Mouse (Mus musculus): ENCODE data around the gene Acbd7. TPM values are rescaled to one million over a fixed set of nuclear protein-coding genes. Genes with fewer than 3 reads are reported as not detected.

The Acbd7 gene
- total RNA-seq, 4 experiments from 2014 or later: 0.95 to 2.4 (median 1.5) TPM

DNA sequence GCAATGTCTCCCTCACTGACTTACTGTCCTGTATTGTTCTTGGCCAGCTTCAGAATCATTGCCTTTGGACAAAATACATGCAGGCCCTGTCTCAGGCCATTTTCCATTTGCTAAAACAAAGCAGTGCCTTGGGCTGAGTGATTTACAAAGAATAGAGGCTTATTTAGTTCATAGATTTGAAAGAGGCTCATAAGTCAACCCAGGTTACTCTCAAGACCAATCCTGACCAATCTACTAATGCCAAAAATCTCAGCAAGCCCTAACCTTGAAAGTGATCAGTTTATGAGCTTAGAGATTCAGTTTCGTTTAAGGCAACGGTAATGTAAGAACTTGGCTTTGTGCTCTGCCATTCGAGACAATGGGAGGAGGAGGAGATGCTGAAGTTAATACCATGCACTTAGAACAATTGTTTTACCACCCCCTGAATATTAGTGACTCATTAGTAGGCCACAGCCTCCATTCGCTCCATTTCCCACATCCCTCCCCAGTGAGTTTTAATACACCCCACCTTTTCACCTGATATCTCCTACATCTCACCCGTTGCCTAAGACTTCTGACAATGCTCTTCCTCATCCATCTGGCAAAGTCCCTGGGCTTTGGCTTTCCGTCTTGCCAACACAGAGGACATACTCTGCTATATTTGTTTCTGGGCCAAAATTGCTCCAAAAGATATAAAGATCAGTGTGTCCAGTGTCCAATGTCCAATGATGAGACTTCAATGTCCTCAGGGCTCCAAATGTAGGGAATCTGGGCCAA, 51.3 kb downstream of the Acbd7 start:
- DNase-seq (ENCODE audit: low spot score): no peak

Other genes starting within 250 kb of the Acbd7 start
- 10 to 100 TPM; 12.1 to 16.7 (median 14.0) TPM for gene Fam171a1, start 221.9 kb upstream of the Acbd7 start, total RNA-seq (2022)
- gene Nmt2, start 52.0 kb upstream of the Acbd7 start, total RNA-seq (2022): 1 to 10 TPM; 7.2 to 9.2 (median 7.6) TPM
- gene Rpp38, start 3.5 kb upstream of the Acbd7 start, total RNA-seq (2022): 1 to 10 TPM; 4.6 to 6.3 (median 5.3) TPM
- gene Olah, start 61.0 kb downstream of the Acbd7 start, total RNA-seq (2022): not detected
- 1 to 10 TPM; 1.0 to 5.4 (median 2.0) TPM for gene Meig1, start 86.5 kb downstream of the Acbd7 start, total RNA-seq (2022)
- gene Dclre1c, start 88.0 kb downstream of the Acbd7 start, total RNA-seq (2022): 1 to 10 TPM; 2.4 to 3.8 (median 3.3) TPM
- 1 to 10 TPM in 2 of 4 experiments, under 1 TPM in 2; 0.56 to 1.5 (median 1.0) TPM for gene Suv39h2, start 138.9 kb downstream of the Acbd7 start, total RNA-seq (2022)
- 1 to 10 TPM in 3 of 4 experiments, under 1 TPM in 1; 0.98 to 1.4 (median 1.2) TPM for gene Gm45902, start 176.6 kb downstream of the Acbd7 start, total RNA-seq (2022)
- gene Hspa14, start 176.6 kb downstream of the Acbd7 start, total RNA-seq (2022): 10 to 100 TPM; 19.8 to 24.0 (median 22.2) TPM
- gene Cdnf, start 176.9 kb downstream of the Acbd7 start, total RNA-seq (2022): 10 to 100 TPM; 29.9 to 38.4 (median 31.2) TPM
- 1 to 10 TPM; 3.8 to 4.6 (median 4.1) TPM for gene Fam107b, start 234.3 kb downstream of the Acbd7 start, total RNA-seq (2022)

Measured in heart, adult 8-10 months (tissue).